Mouse (Mus musculus) CH12.LX (cell line): ENCODE data around the gene Oxsr1. TPM values are rescaled to one million over a fixed set of nuclear protein-coding genes. Genes with fewer than 3 reads are reported as not detected.
"Not testable (repeated sequence)": the region's sequence is repeated elsewhere in the genome, so short reads cannot be mapped to it uniquely, and the experiment has no call there.

Source experiments
- DNase-seq: peaks from one replicate; pipeline ENCODE4 v3.0.0-alpha.2; 2013; ENCODE audit errors: extremely low read depth
- H3K27ac ChIP-seq: 2 replicates; pipeline ENCODE4 v1.5.1; 2012; ENCODE audit warnings: low read depth, mild to moderate bottlenecking, control low read depth, moderate library complexity; ENCODE audit not compliant: insufficient read depth
- H3K27me3 ChIP-seq: replicated peaks from 2 replicates; pipeline ENCODE3; 2012; ENCODE audit warnings: inconsistent platforms
- H3K36me3 ChIP-seq, 2 experiments: replicated peaks in 1 of 2; 2 replicates each; pipeline versions ENCODE3 to v1.6.1; 2012; ENCODE audit warnings: inconsistent platforms in 1 of 2, low read length in 1 of 2, mild to moderate bottlenecking in 1 of 2, mixed read lengths in 1 of 2, moderate library complexity in 1 of 2; ENCODE audit not compliant: control insufficient read depth in 1 of 2, insufficient read depth in 1 of 2
- H3K4me1 ChIP-seq, 2 experiments: 2 replicates each; pipeline ENCODE4 v1.6.1; 2012; ENCODE audit warnings: inconsistent platforms in 1 of 2, moderate library complexity in 1 of 2; ENCODE audit not compliant: insufficient read depth in 2 of 2, control insufficient read depth in 1 of 2
- H3K4me2 ChIP-seq: 2 replicates; pipeline ENCODE4 v1.6.1; 2012; ENCODE audit warnings: low read depth, mild to moderate bottlenecking, control low read depth; ENCODE audit not compliant: poor library complexity, insufficient read depth, severe bottlenecking
- H3K4me3 ChIP-seq, 3 experiments: fragments of 150-350 bp in 1 of 3; sonication (generic) in 1 of 3; replicated peaks in 1 of 3; 2 replicates each; pipeline versions ENCODE3 to v1.5.1; 2011 to 2012; ENCODE audit warnings: low read depth in 2 of 3, low read length in 2 of 3, mild to moderate bottlenecking in 2 of 3, moderate library complexity in 2 of 3, control low read depth in 1 of 3, improper control_type of control experiment in 1 of 3, inconsistent platforms in 1 of 3, mixed read lengths in 1 of 3; ENCODE audit not compliant: poor library complexity in 1 of 3
- H3K79me2 ChIP-seq: replicated peaks from 2 replicates; pipeline ENCODE4 v1.6.1; 2012; ENCODE audit warnings: mild to moderate bottlenecking, moderate library complexity; ENCODE audit not compliant: control insufficient read depth, poor library complexity, insufficient read depth, severe bottlenecking; ENCODE audit errors: extremely low read depth
- H3K9ac ChIP-seq: 2 replicates; pipeline ENCODE4 v1.6.1; 2012; ENCODE audit warnings: low read depth, mild to moderate bottlenecking, control low read depth, moderate library complexity; ENCODE audit not compliant: insufficient read depth
- H3K9me3 ChIP-seq: replicated peaks from 2 replicates; pipeline ENCODE3; 2012; ENCODE audit warnings: low read length, inconsistent platforms, mixed read lengths
- BHLHE40 ChIP-seq: IDR thresholded peaks from 2 replicates; pipeline ENCODE4 v1.6.1; 2011; ENCODE audit warnings: mild to moderate bottlenecking, low read depth, low read length, improper control_type of control experiment
- CHD2 ChIP-seq: IDR thresholded peaks from 2 replicates; pipeline ENCODE4 v1.6.1; 2011; ENCODE audit warnings: low read length, improper control_type of control experiment
- CTCF ChIP-seq, 2 experiments: IDR thresholded peaks in 1 of 2; conservative IDR thresholded peaks in 1 of 2; 2 replicates each; pipeline ENCODE4 v1.5.1; 2011 to 2012; ENCODE audit warnings: low read depth in 2 of 2, low read length in 2 of 2, improper control_type of control experiment in 1 of 2, inconsistent platforms in 1 of 2, mild to moderate bottlenecking in 1 of 2, moderate library complexity in 1 of 2
- EP300 ChIP-seq: IDR thresholded peaks from 2 replicates; pipeline ENCODE4 v1.6.1; 2011; ENCODE audit warnings: low read length, improper control_type of control experiment
- GABPA ChIP-seq: IDR thresholded peaks from 2 replicates; pipeline ENCODE4 v1.6.1; 2012; ENCODE audit warnings: low read depth, low read length, improper control_type of control experiment, inconsistent platforms; ENCODE audit not compliant: insufficient replicate concordance
- JUN ChIP-seq: IDR thresholded peaks from 2 replicates; pipeline ENCODE4 v1.6.1; 2011; ENCODE audit warnings: low read depth, mild to moderate bottlenecking, low read length, improper control_type of control experiment, moderate library complexity; ENCODE audit not compliant: insufficient read depth
- JUND ChIP-seq: conservative IDR thresholded peaks from 2 replicates; pipeline ENCODE4 v1.6.1; 2011; ENCODE audit warnings: low read depth, low read length, improper control_type of control experiment
- KAT2A ChIP-seq: IDR thresholded peaks from 2 replicates; pipeline ENCODE4 v1.6.1; 2012; ENCODE audit warnings: low read length, improper control_type of control experiment, inconsistent platforms; ENCODE audit not compliant: insufficient replicate concordance
- MAX ChIP-seq: IDR thresholded peaks from 2 replicates; pipeline ENCODE4 v1.6.1; 2011; ENCODE audit warnings: low read length, improper control_type of control experiment
- NELFE ChIP-seq: IDR thresholded peaks from 2 replicates; pipeline ENCODE4 v1.6.1; 2011; ENCODE audit warnings: low read depth, low read length, improper control_type of control experiment
- POLR2A ChIP-seq: IDR thresholded peaks from 2 replicates; pipeline ENCODE4 v1.6.1; 2011; ENCODE audit warnings: low read depth, mild to moderate bottlenecking, improper control_type of control experiment, low read length
- RCOR1 ChIP-seq: conservative IDR thresholded peaks from 2 replicates; pipeline ENCODE4 v1.6.1; 2012; ENCODE audit warnings: low read depth, mild to moderate bottlenecking, inconsistent platforms, low read length, improper control_type of control experiment
- UBTF ChIP-seq: IDR thresholded peaks from 2 replicates; pipeline ENCODE4 v1.6.1; 2012; ENCODE audit warnings: low read depth, mild to moderate bottlenecking, inconsistent platforms, low read length, improper control_type of control experiment, moderate library complexity
- USF1 ChIP-seq: IDR thresholded peaks from 2 replicates; pipeline ENCODE4 v1.6.1; 2014; ENCODE audit warnings: low read depth, mild to moderate bottlenecking, inconsistent platforms, low read length, improper control_type of control experiment
- ZMIZ1 ChIP-seq: IDR thresholded peaks from 2 replicates; pipeline ENCODE4 v1.6.1; 2012; ENCODE audit warnings: low read depth, mild to moderate bottlenecking, inconsistent platforms, low read length, improper control_type of control experiment
- ZNF384 ChIP-seq: IDR thresholded peaks from 2 replicates; pipeline ENCODE4 v1.6.1; 2012; ENCODE audit warnings: low read depth, low read length, improper control_type of control experiment, inconsistent platforms
- dilution Hi-C: fragments of 300-500 bp; cut with MboI; formaldehyde crosslinking; loops from 2 replicates; pipeline ENCODE4 v1.14.3; 2020; ENCODE audit warnings: low sequenced_read_pairs; ENCODE audit not compliant: extremely low pct_unique_long_range_greater_than_20kb, extremely low pct_ligation_motif_present
- in situ Hi-C: fragments of 300-500 bp; cut with MboI; formaldehyde crosslinking; loops from 3 replicates; pipeline ENCODE4 v1.14.3; 2019; ENCODE audit warnings: low sequenced_read_pairs, low pct_ligation_motif_present, low pct_unique_long_range_greater_than_20kb, mixed read lengths
- polyA plus RNA-seq: library from polyadenylated mRNA; unstranded; fragments of >175 nt; gene quantifications from 2 replicates; pipeline ENCODE4 v1.2.1, GENCODE M21; 2012; ENCODE audit warnings: low read depth; ENCODE audit not compliant: insufficient read length
- total RNA-seq, 2 experiments: library from RNA; depleted of rRNA; stranded (reverse); fragments of 300-350 nt in 1 of 2; fragments of >200 nt in 1 of 2; gene quantifications; 2 replicates each; pipeline ENCODE4 v1.2.3; 2012 to 2014

The Oxsr1 gene
- total and polyA plus RNA-seq, 3 experiments = 22.1 to 36.1 (median 33.3) TPM

GRCm38 (mm10) chr9:119219667-119220066, 102.6 kb downstream of the Oxsr1 start:
- no peak for TF ChIP-seq GABPA
- no peak for TF ChIP-seq UBTF
- no peak for TF ChIP-seq RCOR1
- TF ChIP-seq, all 38 proteins: peak for 0
- H3K27ac ChIP-seq = no peak overlapping the region
- no peaks in the 10 kb centered on the region for H3K27me3 ChIP-seq
- H3K4me2 ChIP-seq = no peak overlapping the region
- no peak for DNase-seq
- no peaks in the 10 kb centered on the region for H3K79me2 ChIP-seq
- dilution Hi-C loops = no loop called here
- H3K36me3 ChIP-seq = no peaks in the 10 kb centered on the region
- in situ Hi-C loops = no loop called here
- no peak overlapping the region for H3K9ac ChIP-seq
- H3K9me3 ChIP-seq = peaks cover 4% of the 10 kb centered on the region
- H3K4me3 ChIP-seq = no peak overlapping the region
- peaks cover 0 to 6% of the 10 kb centered on the region in 2 experiments; a peak in 2 of 4 replicates for H3K4me1 ChIP-seq

- in situ Hi-C loops, DNase-seq, dilution Hi-C loops, H3K4me2 ChIP-seq, H3K9me3 ChIP-seq, H3K27me3 ChIP-seq, H3K79me2 ChIP-seq, H3K4me3 ChIP-seq, H3K9ac ChIP-seq, H3K27ac ChIP-seq, H3K36me3 ChIP-seq, H3K4me1 ChIP-seq: not testable (repeated sequence)
These were observed 106.9 kb downstream of the Oxsr1 start for GRCm38 (mm10) chr9:119215341-119215740.

GRCm38 (mm10) chr9:119214601-119215000, 107.6 kb downstream of the Oxsr1 start:
- Histone ChIP-seq H3K9me3 (peaks cover 4% of the 10 kb centered on the region), H3K27me3 (no peaks in the 10 kb centered on the region), H3K4me1 (no peaks in the 10 kb centered on the region), H3K4me3 (no peak overlapping the region), H3K79me2 (no peaks in the 10 kb centered on the region)
- in situ Hi-C loops = no loop called here
- TF ChIP-seq ZMIZ1 (no peak), ZNF384 (no peak), NELFE (no peak), EP300 (no peak), RCOR1 (no peak), JUND (no peak), POLR2A (no peak), USF1 (no peak), KAT2A (no peak), MAX (no peak), CHD2 (no peak), CTCF (conservative IDR thresholded peaks at IDR 0.05 in 1 of 2, IDR thresholded peaks at IDR 0.05 in 1 of 2; ENCODE audit: low read depth in 2 of 2, low read length in 2 of 2) (no peak), UBTF (no peak), JUN (no peak), BHLHE40 (no peak)
- TF ChIP-seq, all 38 proteins: peak for 0
- no peak overlapping the region for H3K4me2 ChIP-seq
- no peak for DNase-seq
- H3K36me3 ChIP-seq = no peaks in the 10 kb centered on the region
- dilution Hi-C loops = no loop called here
- no peak overlapping the region for H3K9ac ChIP-seq
- H3K27ac ChIP-seq = no peak overlapping the region
